Mouse (Mus musculus) lung, postnatal 10 days (tissue): ENCODE results near the gene Pan2.
"Not testable (repeated sequence)": the region's sequence is repeated elsewhere in the genome, so short reads cannot be mapped to it uniquely, and the experiment has no call there.

Experiments used
- DNase-seq: peaks from one replicate; pipeline ENCODE4 v3.0.0; 2021

The Pan2 gene

GRCm38 (mm10) chr10:128283604-128284579 lies 19.2 kb upstream of the Pan2 start:
- peak; percentile 77 for DNase-seq

- not testable (repeated sequence) for DNase-seq
These were observed 12.5 kb upstream of the Pan2 start for GRCm38 (mm10) chr10:128290594-128290993.

GRCm38 (mm10) chr10:128296370-128297090 lies 6.6 kb upstream of the Pan2 start:
- no peak for DNase-seq

DNA sequence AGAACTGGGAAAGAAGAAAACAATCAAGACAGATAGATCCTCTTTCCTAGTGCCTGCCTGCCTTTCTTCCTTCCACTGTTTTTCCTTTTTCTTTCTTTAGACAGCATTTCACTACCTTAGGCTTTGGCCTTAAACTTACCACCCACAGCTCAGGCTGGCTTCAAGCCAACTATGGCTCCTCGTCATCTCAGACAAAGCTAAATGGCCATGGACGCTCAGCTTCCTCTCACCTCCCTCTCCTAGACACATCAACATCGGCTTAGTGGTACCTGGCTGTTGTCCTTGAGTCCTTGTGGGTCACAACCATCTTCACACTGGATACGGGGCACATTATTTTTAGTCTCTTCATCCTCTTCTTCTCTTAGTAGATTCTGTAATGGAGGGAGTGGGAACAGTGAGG lies 5.9 kb upstream of the Pan2 start:
- no peak for DNase-seq

DNA sequence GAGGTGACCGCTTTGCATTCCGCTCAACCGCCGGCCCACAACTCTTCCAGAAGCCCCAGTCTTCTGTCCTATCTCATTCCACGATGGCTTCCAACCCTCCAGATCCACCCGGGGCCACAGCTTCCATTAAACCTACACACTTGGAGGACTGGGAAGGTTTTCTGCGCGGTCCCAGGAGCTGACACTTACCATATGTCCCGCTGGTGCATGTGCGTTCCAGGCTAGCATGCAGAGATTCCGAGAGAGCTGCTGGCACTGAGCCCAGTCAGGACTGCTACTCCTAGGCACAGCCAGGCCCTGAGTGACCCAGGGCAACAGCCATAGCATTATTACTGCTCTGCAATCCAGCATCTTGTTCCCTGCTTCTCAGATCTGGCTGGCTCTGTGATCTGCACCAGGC lies 5.5 kb upstream of the Pan2 start:
- peak; percentile 37 for DNase-seq

GRCm38 (mm10) chr10:128298243-128298642 lies 4.9 kb upstream of the Pan2 start:
- DNase-seq, result no peak

DNA sequence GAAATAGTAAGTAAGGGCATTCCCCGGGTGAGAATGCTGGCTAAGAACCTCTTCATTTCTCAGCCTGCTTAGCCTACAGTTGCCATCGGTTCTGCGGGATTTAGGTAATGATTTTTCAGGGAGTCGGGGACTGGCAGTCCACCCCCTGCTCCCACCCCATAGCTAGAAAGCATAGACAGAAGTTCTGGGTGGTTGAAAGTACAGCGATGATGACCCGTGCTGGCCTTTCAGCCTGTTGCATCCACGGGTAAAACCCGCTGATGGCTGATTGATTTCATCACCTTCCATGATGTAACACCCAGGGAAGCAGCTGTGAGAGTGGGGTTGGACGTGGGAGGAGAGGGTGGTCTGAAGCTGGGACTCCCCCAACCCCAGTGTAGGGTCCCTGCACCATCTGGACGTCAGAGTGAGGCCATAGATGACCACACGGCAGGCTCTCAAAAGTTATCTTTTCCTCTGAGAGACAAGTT lies 4.4 kb upstream of the Pan2 start, which contains the start of gene Il23a:
TSS of gene Il23a (minus strand) at position 51 of the 470 bp plus-strand sequence.
- no peak for DNase-seq

DNA sequence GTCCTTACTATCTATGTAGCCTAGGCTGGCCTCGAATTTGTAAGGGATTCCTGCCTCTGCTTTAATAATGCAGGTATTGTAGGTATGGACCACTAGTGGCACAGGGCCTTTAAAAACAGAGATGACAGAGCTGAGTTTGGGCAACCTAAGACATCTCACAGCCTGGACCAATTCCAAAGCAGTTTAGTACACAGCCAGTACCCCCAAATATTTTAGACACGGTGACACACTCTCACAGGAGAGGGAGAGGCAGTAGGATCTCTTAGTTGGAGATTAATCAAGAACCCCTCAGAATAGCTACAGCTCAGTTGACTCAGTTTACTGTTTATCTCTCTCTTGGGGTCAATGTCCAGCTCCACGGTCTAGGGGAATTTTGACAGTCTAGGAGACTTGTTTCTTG lies 778 bp upstream of the Pan2 start:
- DNase-seq, result no peak

- no peak for DNase-seq
These were observed 380 bp upstream of the Pan2 start for GRCm38 (mm10) chr10:128302785-128303125.

GRCm38 (mm10) chr10:128309654-128310053 lies 6.5 kb downstream of the Pan2 start:
- no peak for DNase-seq

DNA sequence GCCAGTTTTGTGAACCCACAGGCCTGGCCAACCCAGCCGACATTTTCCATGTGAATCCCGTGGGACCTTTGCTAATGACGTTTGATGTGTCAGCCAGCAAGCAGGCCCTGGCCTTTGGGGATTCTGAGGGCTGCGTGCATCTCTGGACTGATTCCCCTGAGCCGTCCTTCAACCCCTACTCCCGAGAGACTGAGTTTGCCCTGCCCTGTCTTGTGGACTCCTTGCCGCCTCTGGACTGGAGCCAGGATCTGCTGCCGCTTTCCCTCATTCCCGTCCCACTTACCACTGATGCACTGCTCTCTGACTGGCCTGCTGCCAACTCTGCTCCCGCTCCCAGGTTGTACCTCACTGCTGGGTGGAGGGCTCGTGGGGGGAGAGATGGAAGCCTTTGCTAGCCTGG lies 7.0 kb downstream of the Pan2 start:
- peak; percentile 35 for DNase-seq

- DNase-seq, result no peak
These were observed 7.8 kb downstream of the Pan2 start for GRCm38 (mm10) chr10:128310902-128311301.

GRCm38 (mm10) chr10:128315578-128315977 lies 12.4 kb downstream of the Pan2 start:
- no peak for DNase-seq

DNA sequence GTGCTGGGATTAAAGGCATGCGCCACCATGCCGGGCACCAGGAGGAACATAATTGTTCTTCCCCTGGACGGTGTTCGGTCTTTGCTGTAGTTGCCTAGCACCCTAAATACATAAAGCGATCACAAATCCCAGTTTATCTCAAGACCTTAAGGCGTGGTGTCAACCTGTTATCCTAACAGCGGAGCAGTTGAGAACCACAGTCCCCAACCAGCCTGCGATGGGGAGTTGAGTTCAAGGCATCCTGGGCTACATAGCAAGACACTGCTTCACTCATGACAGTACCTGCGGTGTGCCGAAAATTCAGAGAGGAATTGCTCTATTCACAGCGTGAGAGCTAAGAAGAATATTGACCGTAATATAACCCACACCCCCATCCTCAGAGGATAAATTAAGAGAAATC lies 18.5 kb downstream of the Pan2 start:
- no peak for DNase-seq

DNA sequence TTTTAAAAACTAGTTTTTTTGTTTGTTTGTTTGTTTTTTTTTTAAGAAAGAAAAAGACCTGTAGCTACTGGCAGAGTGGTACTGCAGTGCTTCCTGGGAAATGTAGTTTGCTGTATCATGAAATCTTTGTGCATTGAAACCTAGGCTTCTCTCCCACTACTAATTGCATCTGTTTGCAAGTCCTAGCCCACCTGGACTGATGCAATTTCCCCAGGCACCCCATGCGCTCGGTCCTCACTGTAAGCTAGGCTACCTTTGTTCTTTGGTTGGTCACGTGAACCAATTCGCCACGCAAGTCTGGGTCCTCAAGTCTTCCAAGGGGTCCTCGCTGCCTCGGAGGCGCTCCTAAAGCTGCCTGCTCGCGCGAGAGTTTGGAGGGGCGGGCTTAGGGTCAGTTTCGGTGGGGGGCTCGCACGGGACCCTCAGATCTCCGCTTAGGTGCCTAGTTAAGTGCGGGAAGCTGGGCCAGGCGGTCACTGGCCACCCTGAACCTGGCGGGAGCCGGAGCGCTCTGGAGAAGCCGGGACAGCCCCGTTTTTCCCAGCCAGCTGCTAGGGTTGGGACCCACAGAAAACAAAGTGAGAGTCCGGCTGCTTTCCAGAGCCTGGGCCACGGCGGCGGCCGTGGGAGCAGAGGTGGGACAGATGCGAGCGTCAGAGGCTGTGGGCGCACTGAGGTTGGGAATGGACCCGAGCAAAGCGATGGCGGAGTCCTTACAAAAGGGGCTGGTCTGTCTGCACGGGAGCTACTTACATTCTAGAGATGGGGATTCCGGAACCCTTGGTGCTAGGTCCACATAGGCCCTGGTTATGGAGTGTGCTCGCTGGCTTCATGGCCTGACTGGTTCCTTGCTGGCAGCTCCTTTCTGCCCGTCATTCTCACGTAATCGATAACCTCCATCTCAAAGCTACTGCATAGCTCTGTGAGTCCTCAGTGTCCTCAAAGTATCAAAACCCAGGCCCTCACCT lies 19.3 kb downstream of the Pan2 start, which contains the start of gene Cnpy2:
TSS of gene Cnpy2 (plus strand) at position 319 of the 968 bp plus-strand sequence.
- DNase-seq, result peak; percentile 92

- DNase-seq, result no peak
These were observed 20.4 kb downstream of the Pan2 start for GRCm38 (mm10) chr10:128323516-128323915.

DNA sequence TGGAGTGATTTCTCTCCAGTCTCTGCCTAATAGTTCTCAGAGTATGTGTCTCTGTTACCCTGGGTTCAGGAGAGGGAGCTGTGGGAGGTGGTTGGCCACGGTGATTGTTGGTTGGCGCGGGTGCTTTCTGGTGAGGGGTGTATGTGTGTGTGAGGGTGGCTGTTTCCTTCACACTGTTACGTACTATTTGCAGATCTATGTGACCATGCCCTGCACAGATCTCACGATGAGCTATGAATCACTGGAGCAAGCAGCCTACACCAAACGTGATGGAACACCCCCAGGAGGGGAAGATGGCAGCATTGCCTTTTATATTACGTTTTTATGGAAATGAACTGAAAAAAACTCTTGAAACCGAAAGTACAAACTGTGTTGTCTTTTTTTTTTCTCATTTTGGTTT lies 23.7 kb downstream of the Pan2 start:
- DNase-seq, result no peak

GRCm38 (mm10) chr10:128327610-128328009 lies 24.5 kb downstream of the Pan2 start:
- no peak for DNase-seq

DNA sequence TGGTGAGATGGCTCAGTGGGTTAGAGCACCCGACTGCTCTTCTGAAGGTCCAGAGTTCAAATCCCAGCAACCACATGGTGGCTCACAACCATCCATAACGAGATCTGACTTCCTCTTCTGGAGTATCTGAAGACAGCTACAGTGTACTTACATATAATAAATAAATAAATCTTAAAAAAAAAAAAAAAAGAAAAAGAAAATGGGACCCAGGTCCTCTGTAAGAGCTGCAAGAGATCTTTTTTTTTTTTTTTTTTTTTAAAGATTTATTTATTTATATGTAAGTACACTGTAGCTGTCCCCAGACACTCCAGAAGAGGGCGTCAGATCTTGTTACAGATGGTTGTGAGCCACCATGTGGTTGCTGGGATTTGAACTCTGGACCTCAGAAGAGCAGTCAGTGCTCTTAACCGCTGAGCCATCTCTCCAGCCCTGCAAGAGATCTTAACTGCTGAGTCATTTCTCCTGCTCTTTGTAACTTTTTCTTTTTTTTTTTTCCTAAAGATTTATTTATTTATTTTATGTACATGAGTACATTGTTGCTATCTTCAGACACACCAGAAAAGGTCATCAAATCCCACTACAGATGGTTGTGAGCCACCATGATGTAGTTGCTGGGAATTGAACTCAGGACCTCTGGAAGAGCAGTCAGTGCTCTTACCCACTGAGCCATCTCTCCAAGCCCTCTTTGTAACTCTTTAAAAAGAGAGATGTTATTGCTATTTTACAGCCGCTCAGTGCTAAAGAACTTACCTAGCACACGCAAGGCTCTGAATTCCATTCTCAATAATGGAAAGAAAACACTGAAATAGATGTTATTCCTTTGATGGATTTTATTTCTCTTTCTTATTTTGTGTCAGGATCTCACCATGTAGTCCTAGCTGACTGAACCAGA lies 29.5 kb downstream of the Pan2 start:
- DNase-seq, result not testable (repeated sequence)

DNA sequence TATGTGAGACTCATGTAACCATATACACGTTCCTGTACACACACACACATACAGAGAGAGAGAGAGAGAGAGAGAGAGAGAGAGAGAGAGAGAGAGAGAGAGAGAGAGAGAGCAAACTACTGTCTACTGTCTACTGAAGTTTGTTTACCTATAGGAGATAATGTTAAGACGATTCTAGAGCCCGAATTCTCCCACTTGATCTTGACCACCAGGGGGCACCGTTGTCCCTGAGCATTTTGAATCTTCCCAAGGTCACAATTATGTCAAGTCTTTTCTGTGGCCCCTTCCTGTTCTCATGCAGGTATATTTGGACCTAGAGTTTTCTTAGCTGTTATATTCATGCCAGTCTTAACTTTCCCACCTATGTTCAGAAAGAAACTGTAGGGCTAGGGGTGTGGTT lies 32.4 kb downstream of the Pan2 start:
- peak; percentile 87 for DNase-seq

- DNase-seq, result no peak
These were observed 33.1 kb downstream of the Pan2 start for GRCm38 (mm10) chr10:128336195-128336594.
